Comparison of ENCODE assay signal across 26 mouse cellular contexts in the genomic region with DNA sequence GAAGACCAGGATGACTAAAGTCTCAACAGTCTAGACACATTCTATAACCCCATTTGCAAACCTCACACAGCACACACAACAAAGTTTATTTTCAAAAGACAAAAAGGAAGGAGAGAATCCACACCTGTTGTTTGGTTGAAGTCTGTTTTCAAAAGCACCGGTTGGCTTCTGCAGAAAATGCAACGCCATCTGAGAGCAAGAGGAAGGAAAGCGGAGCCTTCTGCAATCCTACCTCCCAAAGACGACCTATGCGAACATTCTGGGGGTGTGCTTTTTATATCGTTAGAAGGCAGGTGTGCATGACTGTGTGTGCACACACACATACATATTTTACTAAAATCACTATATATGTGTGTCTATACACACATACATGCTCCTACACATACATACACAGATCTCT.
DNase-seq lines count a peak whose midpoint lies in the region; ATAC-seq lines count a peak whose summit lies in the region.
"Had no signal": no experiment of that assay in that cellular context is flagged by ENCODE, and none has a peak within 500 bp of the region (broad histone marks: within the 10 kb centered on the region; RNA-seq: fewer than 3 reads in every experiment).

No protein-coding gene starts in this region.

- H3K9me3 ChIP-seq in forebrain, embryonic 12.5 days: no peaks in the 10 kb centered on the region; the same call in 1 of the 2 replicates
- H3K9me3 ChIP-seq: embryonic facial prominence, embryonic 12.5 days; embryonic facial prominence, embryonic 15.5 days; forebrain, embryonic 15.5 days; heart, embryonic 10.5 days; heart, embryonic 13.5 days had no signal

- WGBS in forebrain, embryonic 12.5 days: 92% methylated on average over 6 of the region's 6 CpGs

- no peaks in the 10 kb centered on the region for H3K27me3 ChIP-seq in forebrain, embryonic 12.5 days
- H3K27me3 ChIP-seq: CH12.LX; embryonic facial prominence, embryonic 12.5 days; embryonic facial prominence, embryonic 15.5 days; forebrain, embryonic 15.5 days; heart, embryonic 13.5 days; Patski had no signal

- DNase-seq in thymus, adult 18-20 months: peak; percentile 25 to 57
- DNase-seq in thymus, postnatal 0 days (ENCODE audit: low spot score): peak; percentile 75
- DNase-seq in thymus, postnatal 25 days: peak; percentile 55
- DNase-seq in left cerebral cortex, postnatal 36 days (ENCODE audit: low spot score in 2 of 2): no peak
- no peak for DNase-seq in cerebellum, postnatal 25 days
- DNase-seq: adrenal gland, postnatal 10 days; adrenal gland, postnatal 36 days; B cell, adult 2 months; cerebellum, adult 18-20 months; cerebellum, adult 9-10 months; cerebellum, postnatal 14 days; gastrocnemius, postnatal 25 days; heart, adult 18-20 months; heart, postnatal 14 days; heart, postnatal 4 days had no signal

- no peak overlapping the region for H3K27ac ChIP-seq in forebrain, embryonic 12.5 days
- H3K27ac ChIP-seq: embryonic facial prominence, embryonic 12.5 days; embryonic facial prominence, embryonic 15.5 days; forebrain, embryonic 15.5 days; heart, embryonic 10.5 days; heart, embryonic 13.5 days; hindbrain, embryonic 14.5 days; hindbrain, postnatal 0 days had no signal

- ATAC-seq in forebrain, embryonic 12.5 days (ENCODE audit: low FRiP score): no peak
- ATAC-seq: forebrain, embryonic 15.5 days; hindbrain, postnatal 0 days; Patski had no signal

- intact Hi-C loops in left cerebral cortex, postnatal 36 days (cut with DNase I): no loop called here

- no peak overlapping the region for H3K4me3 ChIP-seq in forebrain, embryonic 12.5 days (replicated peaks)
- H3K4me3 ChIP-seq: embryonic facial prominence, embryonic 12.5 days; embryonic facial prominence, embryonic 15.5 days; forebrain, embryonic 15.5 days; heart, embryonic 10.5 days; heart, embryonic 13.5 days had no signal

- H3K9ac ChIP-seq in forebrain, embryonic 12.5 days: no peak overlapping the region
- H3K9ac ChIP-seq: embryonic facial prominence, embryonic 12.5 days; embryonic facial prominence, embryonic 15.5 days; forebrain, embryonic 15.5 days; heart, embryonic 13.5 days; hindbrain, embryonic 14.5 days had no signal

- peaks cover 21% of the 10 kb centered on the region for H3K4me1 ChIP-seq in forebrain, embryonic 12.5 days
- H3K4me1 ChIP-seq: embryonic facial prominence, embryonic 12.5 days; embryonic facial prominence, embryonic 15.5 days; heart, embryonic 13.5 days had no signal

- H3K36me3 ChIP-seq in forebrain, embryonic 12.5 days (replicated peaks): no peaks in the 10 kb centered on the region
- H3K36me3 ChIP-seq: embryonic facial prominence, embryonic 12.5 days; embryonic facial prominence, embryonic 15.5 days; forebrain, embryonic 15.5 days; G1E; heart, embryonic 10.5 days; heart, embryonic 13.5 days had no signal

- no peak overlapping the region for H3K4me2 ChIP-seq in forebrain, embryonic 12.5 days
- H3K4me2 ChIP-seq: embryonic facial prominence, embryonic 12.5 days; embryonic facial prominence, embryonic 15.5 days; forebrain, embryonic 15.5 days; heart, embryonic 13.5 days; hindbrain, embryonic 14.5 days had no signal

Comparison
In these comparisons a context has a peak if more than half of its experiments do, and no peak if none do; other contexts are left out.
1. DNase-seq: peak in thymus, adult 18-20 months (2 of 2), thymus, postnatal 0 days (single experiment) and thymus, postnatal 25 days (single experiment); none in left cerebral cortex, postnatal 36 days (0 of 2) and cerebellum, postnatal 25 days (0 of 2).